Mouse (Mus musculus): Measurements from ENCODE around the gene Prkx.

Prkx gene

GRCm38 (mm10) chrX:77796238-77796835 lies at the start of gene Prkx:
Prkx (minus strand) TSS chrX:77796278.
- in situ Hi-C loops (cut with MboI; ENCODE audit: unreplicated experiment in 2 of 2), result loop anchor here (10.0 to 25.0 kb wide), 4 partner anchors 159 to 791 kb away; partner anchors contain the start of genes Prrg1 (in 2 of the 2) and Tbl1x (in 1 of the 2)

- in situ Hi-C loops (cut with MboI; ENCODE audit: unreplicated experiment in 2 of 2), result loop anchor here in 1 of 2 experiments (25.0 kb wide), 1 partner anchor 375 kb away; no protein-coding TSS in a partner anchor
These were observed 16.0 kb upstream of the Prkx start for GRCm38 (mm10) chrX:77812031-77812430.

GRCm38 (mm10) chrX:77810608-77811206 lies 14.6 kb upstream of the Prkx start:
- in situ Hi-C loops (cut with MboI; ENCODE audit: unreplicated experiment in 2 of 2), result loop anchor here in 1 of 2 experiments (25.0 kb wide), 1 partner anchor 373 kb away; no protein-coding TSS in a partner anchor

DNA sequence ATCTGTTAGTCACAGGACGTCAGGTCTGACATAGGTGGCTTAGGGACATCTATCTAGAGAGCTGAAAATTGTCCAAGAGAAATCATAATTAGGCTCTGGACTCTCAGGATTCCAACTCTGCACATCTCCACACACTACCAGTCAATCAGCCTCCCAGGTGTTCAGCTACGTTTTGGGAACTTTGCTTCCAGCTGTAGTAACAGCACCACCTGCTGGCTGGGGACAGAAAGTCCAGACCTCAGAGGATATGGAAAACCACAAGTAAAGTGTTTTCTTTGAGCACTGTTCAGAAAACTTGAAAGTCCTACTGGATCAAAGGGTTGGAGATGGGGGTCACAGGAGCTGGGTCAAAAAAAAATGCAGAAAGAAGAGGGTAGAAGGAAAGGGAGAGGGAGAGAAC lies 12.5 kb upstream of the Prkx start:
- in situ Hi-C loops (cut with MboI; ENCODE audit: unreplicated experiment in 2 of 2), result loop anchor here in 1 of 2 experiments (5.0 to 25.0 kb wide), 2 partner anchors 66 to 371 kb away; no protein-coding TSS in a partner anchor

GRCm38 (mm10) chrX:77802293-77802692 lies 6.2 kb upstream of the Prkx start:
- in situ Hi-C loops (cut with MboI; ENCODE audit: unreplicated experiment in 2 of 2), result loop anchor here (5.0 to 25.0 kb wide), 2 partner anchors 55 to 365 kb away; no protein-coding TSS in a partner anchor

GRCm38 (mm10) chrX:77801543-77801942 lies 5.5 kb upstream of the Prkx start:
- in situ Hi-C loops (cut with MboI; ENCODE audit: unreplicated experiment in 2 of 2), result loop anchor here (5.0 to 25.0 kb wide), 2 partner anchors 54 to 364 kb away; no protein-coding TSS in a partner anchor

GRCm38 (mm10) chrX:77799554-77799953 lies 3.5 kb upstream of the Prkx start:
- in situ Hi-C loops (cut with MboI; ENCODE audit: unreplicated experiment in 2 of 2), result loop anchor here (10.0 to 25.0 kb wide), 4 partner anchors 162 to 788 kb away; partner anchors contain the start of genes Prrg1 (in 2 of the 2) and Tbl1x (in 1 of the 2)

DNA sequence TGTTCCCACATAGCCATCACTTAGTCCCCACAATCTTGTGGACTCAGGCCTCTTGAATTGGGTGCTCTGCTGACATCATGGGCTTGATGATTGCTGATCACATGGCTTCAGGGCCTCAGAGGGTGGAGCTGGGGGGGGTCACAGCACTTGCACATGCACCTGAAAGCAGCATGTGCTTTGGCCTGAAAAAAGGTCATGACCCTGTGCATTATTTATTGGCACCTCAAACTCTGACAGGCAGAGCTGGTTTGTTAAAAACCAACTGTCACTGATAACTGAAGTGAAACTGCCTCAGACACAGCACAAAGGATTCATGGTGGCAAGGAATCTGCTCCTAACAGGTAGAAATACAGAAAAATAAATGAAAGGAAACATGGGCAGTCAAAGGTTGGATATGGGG lies 1.7 kb upstream of the Prkx start:
- in situ Hi-C loops (cut with MboI; ENCODE audit: unreplicated experiment in 2 of 2), result loop anchor here (10.0 to 25.0 kb wide), 4 partner anchors 160 to 790 kb away; partner anchors contain the start of genes Prrg1 (in 2 of the 2) and Tbl1x (in 1 of the 2)

- in situ Hi-C loops (cut with MboI; ENCODE audit: unreplicated experiment in 2 of 2), result loop anchor here (10.0 to 25.0 kb wide), 4 partner anchors 160 to 790 kb away; partner anchors contain the start of genes Prrg1 (in 2 of the 2) and Tbl1x (in 1 of the 2)
These were observed 838 bp upstream of the Prkx start for GRCm38 (mm10) chrX:77796916-77797315.

- in situ Hi-C loops (cut with MboI; ENCODE audit: unreplicated experiment in 2 of 2), result loop anchor here (10.0 to 25.0 kb wide), 4 partner anchors 159 to 791 kb away; partner anchors contain the start of genes Prrg1 (in 2 of the 2) and Tbl1x (in 1 of the 2)
These were observed 262 bp downstream of the Prkx start for GRCm38 (mm10) chrX:77795858-77796174.

DNA sequence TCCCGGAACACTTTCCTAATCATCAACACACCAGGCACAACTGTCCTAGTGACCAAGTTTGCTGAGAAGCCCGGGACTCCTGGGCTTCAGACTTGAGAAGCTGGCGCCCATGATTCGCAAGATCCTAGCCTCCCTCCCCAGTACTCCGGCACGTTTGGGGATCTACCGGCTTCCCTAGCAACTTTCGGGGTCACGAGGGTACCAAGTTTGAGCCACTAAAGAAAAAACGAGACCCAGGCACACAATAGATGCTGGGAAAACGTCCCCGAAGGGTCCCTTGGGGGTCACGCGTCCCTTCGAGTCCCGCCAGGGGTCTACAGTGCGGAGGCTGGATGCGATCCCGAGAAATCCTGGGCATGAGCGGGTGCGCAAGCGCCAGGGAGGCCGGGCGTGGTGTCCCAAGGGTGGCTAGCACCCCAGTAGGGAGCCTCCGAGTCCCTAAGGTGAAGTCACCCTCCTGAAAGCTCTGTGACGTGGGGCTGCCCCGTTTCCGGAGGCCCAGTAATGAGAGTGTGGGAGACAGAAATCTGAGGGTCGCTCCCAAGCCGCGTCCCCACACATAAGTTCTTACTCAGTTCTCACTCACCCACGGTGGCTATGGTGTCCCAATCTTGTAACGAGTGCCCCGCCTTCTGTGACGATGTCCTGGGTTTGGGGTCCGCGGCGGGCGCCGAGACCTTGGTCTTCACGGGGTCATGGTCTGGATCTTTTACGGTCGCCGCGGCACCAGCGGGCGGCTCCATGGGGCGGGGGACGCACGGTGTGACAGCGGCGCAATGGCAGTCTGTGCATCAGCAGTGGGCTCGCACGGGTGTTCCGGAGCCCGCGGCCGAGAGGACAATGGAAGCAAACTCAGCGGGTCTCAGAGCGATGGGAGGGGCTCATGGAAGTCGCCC lies 868 bp downstream of the Prkx start:
- in situ Hi-C loops (cut with MboI; ENCODE audit: unreplicated experiment in 2 of 2), result loop anchor here (10.0 to 25.0 kb wide), 4 partner anchors 158 to 792 kb away; partner anchors contain the start of genes Prrg1 (in 2 of the 2) and Tbl1x (in 1 of the 2)

DNA sequence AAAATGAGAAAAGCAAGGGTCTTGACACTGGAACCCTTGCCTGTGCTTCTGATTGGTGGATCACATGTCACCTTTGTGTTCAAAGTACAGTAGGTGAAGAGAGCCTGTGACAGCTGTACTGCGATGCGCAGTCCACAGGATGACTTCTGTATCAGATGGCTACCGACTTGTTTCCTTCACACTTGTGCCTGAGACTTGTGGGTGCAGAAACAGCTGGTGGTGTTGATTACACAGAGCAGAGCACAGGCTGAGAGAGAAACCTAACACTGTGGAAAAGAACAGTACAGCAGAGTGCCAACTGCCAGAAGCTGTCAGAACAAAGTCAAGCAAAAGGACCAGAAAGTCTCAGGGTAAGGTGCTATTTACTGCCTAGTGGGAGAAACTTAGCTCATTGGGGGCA lies 7.4 kb downstream of the Prkx start:
- in situ Hi-C loops (cut with MboI; ENCODE audit: unreplicated experiment in 2 of 2), result loop anchor here (25.0 kb wide), 2 partner anchors 151 to 799 kb away; partner anchors contain the start of gene Prrg1 (in 2 of the 2)

GRCm38 (mm10) chrX:77786354-77786753 lies 9.7 kb downstream of the Prkx start:
- in situ Hi-C loops (cut with MboI; ENCODE audit: unreplicated experiment in 2 of 2), result loop anchor here (25.0 kb wide), 2 partner anchors 149 to 801 kb away; partner anchors contain the start of gene Prrg1 (in 2 of the 2)

DNA sequence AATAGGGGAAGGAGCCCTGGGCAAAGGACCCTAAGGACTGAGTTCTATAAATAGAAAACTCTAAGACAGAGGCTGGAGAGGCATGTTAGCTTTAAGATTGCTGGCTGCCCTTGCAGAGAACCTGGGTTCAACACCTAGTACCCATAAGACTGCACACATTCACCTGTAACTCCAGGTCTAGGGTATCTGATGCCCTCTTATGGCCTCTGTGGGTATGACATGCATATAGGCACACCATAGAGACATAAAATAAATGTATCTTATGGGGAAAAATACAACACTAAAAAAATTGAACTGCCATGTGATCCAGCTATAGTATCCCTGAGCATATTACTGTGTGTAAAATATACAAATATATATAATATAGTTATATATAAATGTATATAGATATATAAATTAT lies 18.3 kb downstream of the Prkx start:
- in situ Hi-C loops (cut with MboI; ENCODE audit: unreplicated experiment in 2 of 2), result loop anchor here (25.0 kb wide), 2 partner anchors 141 to 809 kb away; partner anchors contain the start of gene Prrg1 (in 2 of the 2)

GRCm38 (mm10) chrX:77765153-77765552 lies 30.9 kb downstream of the Prkx start:
- in situ Hi-C loops (cut with MboI; ENCODE audit: unreplicated experiment in 2 of 2), result no loop called here

DNA sequence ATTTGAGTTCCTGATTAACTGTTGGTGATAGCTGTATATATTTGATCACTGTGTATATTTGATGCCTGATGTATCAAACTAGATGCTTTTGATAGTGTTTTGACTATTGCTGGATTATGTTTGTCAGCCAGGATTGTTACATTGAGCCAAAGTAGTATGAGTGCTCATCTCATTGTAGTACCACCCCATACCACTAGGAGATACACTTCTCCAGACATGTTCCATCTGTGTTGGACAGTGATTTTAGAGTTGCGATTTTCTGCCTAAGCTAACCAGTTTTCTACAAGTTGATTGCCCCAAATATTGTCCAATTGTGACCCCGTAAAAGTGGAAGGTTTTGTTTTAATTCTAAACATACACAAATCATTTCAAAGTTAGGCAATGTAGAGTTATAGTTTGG lies 51.8 kb downstream of the Prkx start:
- in situ Hi-C loops (cut with MboI; ENCODE audit: unreplicated experiment in 2 of 2), result loop anchor here (5.0 to 25.0 kb wide), 2 partner anchors 63 to 1957 kb away; no protein-coding TSS in a partner anchor

GRCm38 (mm10) chrX:77741383-77741782 lies 54.7 kb downstream of the Prkx start:
- in situ Hi-C loops (cut with MboI; ENCODE audit: unreplicated experiment in 2 of 2), result loop anchor here (5.0 to 25.0 kb wide), 2 partner anchors 66 to 1954 kb away; no protein-coding TSS in a partner anchor

DNA sequence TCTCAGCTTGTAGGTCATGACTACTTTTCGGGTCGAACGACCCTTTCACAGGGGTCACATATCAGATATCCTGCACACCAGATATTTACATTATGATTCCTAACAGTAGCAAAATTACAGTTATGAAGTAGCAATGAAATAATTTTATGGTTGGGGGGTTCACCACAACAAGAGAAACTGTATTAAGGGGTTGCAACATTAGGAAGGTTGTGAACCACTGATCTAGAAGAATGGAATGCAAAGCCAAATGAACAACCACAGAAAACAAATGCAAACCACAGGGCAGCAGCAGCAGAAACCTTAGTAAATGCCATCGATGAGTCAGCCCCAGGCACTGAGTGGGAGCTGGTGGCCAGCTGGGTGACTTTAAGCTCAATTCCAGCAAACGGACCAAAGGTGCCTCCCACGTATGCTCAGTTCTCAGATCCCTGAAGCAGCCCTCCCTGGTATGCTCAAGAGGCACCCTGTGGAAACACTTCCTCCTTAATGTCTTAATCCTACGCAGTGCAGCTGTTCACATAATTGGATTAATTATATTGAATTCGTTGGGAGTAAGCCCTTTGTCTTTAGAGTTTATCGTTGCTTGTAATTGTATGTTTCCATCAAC lies 62.0 kb downstream of the Prkx start:
- in situ Hi-C loops (cut with MboI; ENCODE audit: unreplicated experiment in 2 of 2), result loop anchor here in 1 of 2 experiments (25.0 kb wide), 1 partner anchor 1947 kb away; no protein-coding TSS in a partner anchor

DNA sequence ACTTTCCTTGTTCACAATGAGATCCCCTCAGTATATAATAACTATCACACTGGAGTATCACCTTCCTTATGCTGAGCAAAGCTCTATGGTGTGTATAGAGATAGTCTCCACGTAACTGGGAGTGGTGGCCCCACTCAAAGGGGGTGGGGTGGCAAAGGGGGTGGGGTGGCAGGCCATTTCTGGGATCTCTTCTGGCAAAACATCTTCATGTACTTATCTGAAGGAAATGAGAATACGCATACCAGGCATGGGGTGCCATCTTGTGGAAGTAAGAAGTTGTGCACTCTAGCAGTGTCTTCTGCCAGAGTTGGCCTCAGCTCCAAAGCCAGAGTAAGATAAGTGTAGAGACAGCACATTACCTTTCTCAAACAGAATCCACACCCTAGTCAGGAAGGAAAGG lies 75.8 kb downstream of the Prkx start:
- in situ Hi-C loops (cut with MboI; ENCODE audit: unreplicated experiment in 2 of 2), result loop anchor here (5.0 to 10.0 kb wide), 3 partner anchors 218 to 1925 kb away; no protein-coding TSS in a partner anchor

Data from v-Abl transformed pro-B cells (cell line).